Mouse (Mus musculus) retina, postnatal 7 days (tissue): ENCODE measurements at regions not wholly inside any gene's neighbourhood (a gene's known extent, or its start where the extent isn't known, plus 50 kb on each side); places are given as distances from the start of the nearest gene placed in this dataset.
"Not testable (repeated sequence)": the region's sequence is repeated elsewhere in the genome, so short reads cannot be mapped to it uniquely, and the experiment has no call there.

Source experiments
- DNase-seq: peaks from one replicate; pipeline ENCODE4 v3.0.0-alpha.2; 2012; ENCODE audit warnings: low read depth, low spot score

DNA sequence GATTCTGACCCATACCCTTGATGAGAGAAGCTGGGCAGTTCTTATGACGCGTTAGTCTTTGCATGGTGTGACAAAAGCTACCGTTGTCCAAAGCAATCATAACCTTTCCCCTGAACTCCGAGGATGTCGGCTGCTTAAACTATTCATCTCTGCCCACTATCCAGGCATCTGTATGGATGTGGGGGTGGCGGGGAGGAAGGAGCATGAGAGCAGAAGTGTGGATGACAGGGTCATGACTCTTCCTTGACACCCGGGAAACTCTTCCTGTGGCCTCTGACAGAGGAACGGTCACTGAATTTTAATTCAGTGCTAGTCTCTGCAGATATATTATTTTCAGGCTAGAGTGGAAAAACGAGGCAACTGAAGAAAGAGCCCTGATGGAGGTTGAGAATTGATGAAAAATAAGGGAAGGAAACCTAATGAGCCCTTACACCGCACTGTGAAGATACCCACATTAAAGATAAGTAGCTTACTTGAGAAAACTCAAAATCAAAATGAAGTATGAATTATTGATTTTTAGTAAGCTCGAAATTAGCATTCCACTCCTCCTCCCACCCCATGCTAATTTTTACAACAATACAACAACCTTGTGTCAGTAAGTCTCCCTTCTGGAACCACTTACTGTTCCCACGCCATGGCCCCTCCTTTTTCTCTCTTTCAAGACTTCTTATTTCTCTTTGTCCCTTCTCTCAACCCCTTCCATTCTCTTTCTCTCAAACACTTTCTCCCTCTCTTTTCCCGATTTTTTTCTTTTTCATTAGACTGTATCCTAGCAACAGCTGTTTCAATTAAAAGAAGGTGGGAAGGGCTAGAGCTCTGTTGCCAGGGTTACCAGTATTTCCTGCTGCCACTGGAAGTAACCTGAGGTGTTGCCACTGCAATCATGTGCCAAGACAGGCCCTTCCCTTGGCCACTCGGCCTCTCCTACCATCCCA lies 206.0 kb upstream of the Gap43 start:
- no peak for DNase-seq

DNA sequence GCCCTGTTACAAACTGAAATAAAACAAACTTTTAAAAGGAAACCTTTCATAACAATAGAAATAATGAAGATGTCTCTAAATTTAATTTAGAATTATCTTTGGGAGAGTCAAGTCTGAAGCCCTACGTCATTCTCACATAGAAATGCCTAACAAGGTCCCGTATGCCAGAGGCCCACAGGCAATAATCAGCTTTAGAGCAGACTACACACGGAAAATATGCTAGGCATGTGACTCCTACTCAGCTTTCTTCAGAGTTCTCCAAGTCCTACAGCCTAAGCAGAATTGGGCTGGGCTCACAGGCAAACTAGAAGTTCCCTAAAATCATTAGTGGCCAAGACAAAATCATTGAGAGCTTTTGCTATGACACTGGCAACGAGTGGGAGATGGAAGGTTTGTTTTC lies 176.9 kb upstream of the Gap43 start:
- DNase-seq, result no peak

DNA sequence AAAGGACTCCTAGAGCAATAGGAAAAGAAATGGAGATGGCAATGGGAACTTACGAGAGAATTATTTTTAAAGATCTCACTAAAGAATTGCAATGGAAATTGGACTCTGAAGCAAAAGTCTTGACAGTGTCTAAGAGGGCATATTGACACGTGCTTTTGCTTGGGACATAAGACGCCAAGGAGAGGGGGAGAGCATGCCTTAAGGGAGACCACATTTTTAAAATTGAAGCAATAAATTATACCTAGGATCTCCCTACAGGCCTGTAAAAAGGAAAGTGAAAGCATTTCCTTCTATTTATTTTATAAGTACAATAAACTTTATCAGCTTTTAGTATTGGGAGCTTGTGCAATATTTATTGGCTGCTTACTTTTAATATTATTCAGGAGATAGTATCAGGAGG lies 175.5 kb upstream of the Gap43 start:
- DNase-seq, result no peak

GRCm38 (mm10) chr16:42505107-42505506 lies 164.7 kb upstream of the Gap43 start:
- no peak for DNase-seq

DNA sequence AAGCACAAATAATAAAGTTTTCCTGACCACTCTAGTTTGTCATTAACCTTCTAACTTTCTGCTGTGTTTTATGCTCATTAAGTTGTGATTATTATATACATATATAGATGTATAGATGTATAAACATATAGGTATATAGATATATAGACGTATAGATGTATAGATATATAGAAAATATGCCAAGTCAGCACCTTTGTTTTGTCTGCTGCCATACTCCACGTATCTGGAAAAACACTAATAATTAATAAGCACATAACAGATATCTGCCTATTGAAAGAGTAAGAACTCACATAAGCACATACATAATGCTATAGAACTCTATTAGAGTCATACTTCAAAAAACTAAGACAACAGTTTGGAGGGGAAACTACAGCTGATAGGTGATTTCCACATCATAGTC lies 161.3 kb upstream of the Gap43 start:
- DNase-seq, result no peak

- DNase-seq, result not testable (repeated sequence)
Measured at GRCm38 (mm10) chr16:42501109-42501508, 160.7 kb upstream of the Gap43 start.

GRCm38 (mm10) chr16:42499514-42499913 lies 159.1 kb upstream of the Gap43 start:
- DNase-seq, result no peak

GRCm38 (mm10) chr16:42498368-42498767 lies 157.9 kb upstream of the Gap43 start:
- DNase-seq, result no peak

GRCm38 (mm10) chr16:42493596-42493995 lies 153.1 kb upstream of the Gap43 start:
- no peak for DNase-seq

GRCm38 (mm10) chr16:42488745-42489144 lies 148.3 kb upstream of the Gap43 start:
- DNase-seq, result no peak

GRCm38 (mm10) chr16:42479978-42480377 lies 139.5 kb upstream of the Gap43 start:
- DNase-seq, result no peak

DNA sequence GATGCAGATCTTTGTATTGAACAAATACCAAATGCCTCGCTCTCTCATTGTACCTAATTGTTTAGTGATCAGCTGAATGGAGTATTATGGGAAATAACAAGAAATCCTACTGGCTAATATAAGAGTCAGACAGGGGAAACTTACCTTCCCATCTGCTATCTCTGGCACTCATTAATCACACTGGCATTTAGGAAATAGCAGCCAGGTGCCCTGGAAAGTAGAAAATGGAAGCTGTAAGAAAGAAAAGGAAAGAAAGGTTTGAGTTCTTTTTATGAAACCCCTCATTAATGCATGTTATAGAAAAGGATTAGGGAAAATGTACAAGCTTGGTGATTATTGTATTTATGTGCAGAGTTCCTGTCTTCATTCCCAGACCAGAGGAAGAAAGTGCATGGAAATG lies 126.5 kb upstream of the Gap43 start:
- no peak for DNase-seq

- DNase-seq, result no peak
Measured at GRCm38 (mm10) chr16:42456335-42456984, 116.0 kb upstream of the Gap43 start.

DNA sequence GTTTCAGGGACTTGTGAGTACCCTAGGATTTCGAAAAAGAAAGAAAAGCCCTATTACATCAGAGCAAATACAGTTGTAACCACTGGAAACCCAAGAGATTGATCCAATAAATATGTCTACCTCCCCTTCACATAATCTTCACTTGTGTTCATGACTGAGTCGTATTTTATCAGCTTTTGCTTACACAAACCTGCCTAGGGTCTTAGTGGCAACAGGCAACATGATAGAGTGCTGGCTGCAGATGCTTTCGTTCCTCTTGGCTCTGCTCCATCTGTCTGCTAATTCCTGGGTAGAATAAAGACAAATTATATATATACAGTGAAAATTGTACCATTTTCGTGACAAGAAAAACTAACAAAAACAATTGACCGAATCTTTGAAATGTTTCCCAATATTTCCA lies 112.9 kb upstream of the Gap43 start:
- no peak for DNase-seq

GRCm38 (mm10) chr16:42449840-42450444 lies 109.5 kb upstream of the Gap43 start:
- DNase-seq, result no peak

DNA sequence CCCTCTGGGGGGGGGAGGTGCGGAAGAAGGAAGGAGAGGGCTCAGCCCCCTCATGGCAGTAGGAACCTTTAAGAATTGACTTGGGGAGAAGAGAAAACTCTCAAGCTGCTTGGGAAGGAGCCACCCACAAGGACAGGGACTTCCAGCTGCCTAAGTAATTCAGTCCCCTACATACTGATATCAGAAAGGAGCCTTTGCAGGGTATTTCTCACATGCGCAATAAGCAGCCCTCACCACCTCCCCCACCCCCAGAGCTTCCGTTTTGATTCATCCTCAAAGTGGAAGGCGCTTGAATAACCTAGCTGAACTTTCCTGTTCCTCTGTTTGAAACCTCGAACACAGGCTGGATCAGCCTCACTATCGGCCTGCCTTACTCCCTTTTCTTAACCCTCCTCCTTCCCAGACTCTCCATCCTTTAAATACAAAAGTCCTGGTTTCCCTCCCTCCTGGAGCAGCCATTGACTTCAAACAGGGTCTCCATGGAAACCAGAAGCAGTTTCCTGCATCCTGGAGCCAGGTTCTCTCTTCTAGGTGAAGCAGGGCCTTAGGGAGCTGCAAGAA lies 104.5 kb upstream of the Gap43 start:
- no peak for DNase-seq

- no peak for DNase-seq
Measured at GRCm38 (mm10) chr16:42444408-42444862, 104.0 kb upstream of the Gap43 start.

- DNase-seq, result peak; percentile 21
Measured at GRCm38 (mm10) chr16:42440822-42441221, 100.4 kb upstream of the Gap43 start.

- no peak for DNase-seq
Measured at GRCm38 (mm10) chr16:42431529-42431928, 91.1 kb upstream of the Gap43 start.

GRCm38 (mm10) chr16:42416673-42417072 lies 76.2 kb upstream of the Gap43 start:
- DNase-seq, result no peak

- not testable (repeated sequence) for DNase-seq
Measured at GRCm38 (mm10) chr16:42412031-42412430, 71.6 kb upstream of the Gap43 start.

DNA sequence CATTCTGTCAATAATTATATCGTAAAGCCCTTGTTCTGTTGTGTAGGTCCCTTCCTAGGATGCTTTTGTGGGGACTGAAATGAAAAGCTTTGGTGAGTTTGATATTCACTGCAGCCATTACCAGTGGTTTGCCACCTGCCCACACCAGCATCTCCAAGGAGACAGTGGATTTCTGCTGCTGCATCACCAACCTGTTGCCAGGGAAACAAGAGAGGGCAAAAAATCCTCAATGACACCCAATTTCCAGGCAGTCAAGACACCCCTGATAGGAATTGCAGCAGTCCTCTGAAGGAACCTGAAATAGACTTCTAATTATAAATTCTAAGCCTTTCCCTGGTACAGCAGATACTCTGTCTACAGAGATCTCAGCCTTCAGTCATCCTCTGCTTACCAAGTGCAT lies 56.1 kb upstream of the Gap43 start:
- DNase-seq, result no peak
